Mouse (Mus musculus): ENCODE measurements at regions not wholly inside any gene's neighbourhood (a gene's known extent, or its start where the extent isn't known, plus 50 kb on each side); places are given as distances from the start of the nearest gene placed in this dataset.

DNA sequence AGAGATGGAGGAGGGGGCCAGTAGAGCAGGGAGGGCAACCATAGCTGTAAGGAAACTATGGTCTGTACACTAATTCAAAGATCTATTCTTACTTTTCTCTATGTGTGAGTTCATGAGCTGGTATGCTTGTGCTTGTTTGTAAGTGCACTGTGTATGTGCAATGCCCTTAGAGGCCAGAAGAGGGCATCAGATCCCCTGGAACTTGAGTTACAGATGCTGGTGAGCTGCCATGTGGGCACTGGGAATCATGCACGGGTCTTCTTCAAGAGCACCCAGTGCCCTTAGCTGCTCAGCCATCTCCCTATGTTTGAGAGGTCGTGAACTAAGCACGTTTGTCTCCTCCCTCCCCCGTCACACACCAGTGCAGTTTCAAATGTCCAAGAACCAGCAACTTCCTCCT is 68.9 kb downstream of the Tbx3 start:
- Histone ChIP-seq H3K36me3 (ENCODE audit: insufficient read depth, low read length) (no peaks in the 10 kb centered on the region), H3K9me3 (ENCODE audit: low read length) (no peaks in the 10 kb centered on the region; the same call in 1 of the 2 replicates), H3K27ac (no peak overlapping the region), H3K27me3 (ENCODE audit: insufficient read depth, low read length) (no peaks in the 10 kb centered on the region), H3K4me2 (ENCODE audit: low read depth, low read length) (no peak overlapping the region), H3K4me3 (ENCODE audit: low read length) (no peak overlapping the region), H3K4me1 (ENCODE audit: insufficient read depth, low read length) (no peaks in the 10 kb centered on the region), H3K9ac (replicated peaks; ENCODE audit: low read length) (no peak overlapping the region)
- DNase-seq (ENCODE audit: low spot score) (no peak), ATAC-seq (no peak)
- WGBS = 81% methylated on average over 4 of the region's 4 CpGs
- TF ChIP-seq CTCF (IDR thresholded peaks at IDR 0.05; ENCODE audit: low read depth) = no peak

- H3K9me3 ChIP-seq (ENCODE audit: low read length) = no peaks in the 10 kb centered on the region
- no peak overlapping the region for H3K4me3 ChIP-seq (ENCODE audit: low read length)
- ATAC-seq (peak; percentile 66; the same call in 1 of the 2 replicates), DNase-seq (ENCODE audit: low spot score) (peak; percentile 92)
- WGBS = 4% methylated on average over 6 of the region's 6 CpGs
- no peaks in the 10 kb centered on the region for H3K4me1 ChIP-seq (ENCODE audit: insufficient read depth, low read length)
- no peak overlapping the region for H3K9ac ChIP-seq (replicated peaks; ENCODE audit: low read length)
- TF ChIP-seq CTCF (IDR thresholded peaks at IDR 0.05; ENCODE audit: low read depth) = peak; percentile 95
- no peak overlapping the region for H3K27ac ChIP-seq
- H3K4me2 ChIP-seq (ENCODE audit: low read depth, low read length) = no peak overlapping the region
- H3K36me3 ChIP-seq (ENCODE audit: insufficient read depth, low read length) = no peaks in the 10 kb centered on the region
- no peaks in the 10 kb centered on the region for H3K27me3 ChIP-seq (ENCODE audit: insufficient read depth, low read length)
Measured at GRCm38 (mm10) chr5:119741116-119741515, 70.6 kb downstream of the Tbx3 start.

DNA sequence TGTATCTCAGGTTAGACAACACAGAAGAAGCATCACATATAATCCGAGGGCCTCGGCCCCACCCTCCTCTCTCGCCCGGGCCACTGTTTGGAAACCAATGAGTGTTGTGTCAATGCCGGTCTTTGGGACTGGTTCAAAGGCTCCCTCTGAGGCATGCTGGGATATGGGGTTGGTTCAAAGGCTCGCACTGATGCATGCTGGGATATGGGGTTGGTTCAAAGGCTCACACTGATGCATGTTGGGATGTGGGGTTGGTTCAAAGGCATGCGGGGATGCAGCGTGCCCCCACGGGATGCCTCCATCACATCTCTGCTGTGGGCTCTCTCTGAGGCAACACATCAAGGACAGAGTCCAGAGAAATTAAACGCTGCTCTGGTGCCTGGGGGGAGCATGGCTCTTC is 73.3 kb downstream of the Tbx3 start:
- H3K4me3 ChIP-seq (ENCODE audit: low read length) = no peak overlapping the region
- TF ChIP-seq CTCF (IDR thresholded peaks at IDR 0.05; ENCODE audit: low read depth) = no peak
- no peaks in the 10 kb centered on the region for H3K36me3 ChIP-seq (ENCODE audit: insufficient read depth, low read length)

DNA sequence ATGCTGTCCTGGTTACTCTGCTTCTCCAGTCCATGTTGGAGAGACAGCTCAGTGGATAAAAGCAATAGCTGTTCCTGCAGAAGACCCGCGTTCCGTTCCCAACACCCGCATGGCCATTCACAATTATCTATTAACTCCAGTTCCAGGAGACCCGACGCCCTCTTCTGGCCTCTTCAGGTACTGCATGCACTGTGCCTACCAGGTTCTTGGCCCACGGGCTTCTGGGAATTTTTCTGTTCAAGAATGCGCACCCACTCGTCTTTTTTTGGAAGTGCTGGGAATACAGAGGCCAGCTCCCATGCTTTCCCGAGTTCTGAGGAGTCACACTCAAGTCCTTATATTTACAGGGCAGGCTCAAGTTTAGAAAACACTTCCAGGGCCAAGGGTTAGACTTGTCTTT is 76.6 kb downstream of the Tbx3 start:
- peak; percentile 49 for TF ChIP-seq CTCF (IDR thresholded peaks at IDR 0.05; ENCODE audit: low read depth)
- H3K27ac ChIP-seq = no peak overlapping the region
- H3K36me3 ChIP-seq (ENCODE audit: insufficient read depth, low read length) = no peaks in the 10 kb centered on the region
- DNase-seq (ENCODE audit: low spot score) = no peak
- ATAC-seq = no peak
- no peak overlapping the region for H3K4me3 ChIP-seq (ENCODE audit: low read length)
- no peak overlapping the region for H3K9ac ChIP-seq (replicated peaks; ENCODE audit: low read length)
- H3K4me2 ChIP-seq (ENCODE audit: low read depth, low read length) = no peak overlapping the region
- H3K9me3 ChIP-seq (ENCODE audit: low read length) = no peaks in the 10 kb centered on the region
- peaks cover 29% of the 10 kb centered on the region for H3K27me3 ChIP-seq (ENCODE audit: insufficient read depth, low read length)
- no peaks in the 10 kb centered on the region; the same call in 1 of the 2 replicates for H3K4me1 ChIP-seq (ENCODE audit: insufficient read depth, low read length)
- 69% methylated on average over 10 of the region's 10 CpGs for WGBS

More for the DNA sequence above, 73.3 kb downstream of the Tbx3 start:
- Histone ChIP-seq H3K27ac (no peak overlapping the region), H3K27me3 (ENCODE audit: insufficient read depth, low read length) (peaks cover 19% of the 10 kb centered on the region), H3K4me2 (ENCODE audit: low read depth, low read length) (no peak overlapping the region), H3K9me3 (ENCODE audit: low read length) (no peaks in the 10 kb centered on the region), H3K4me1 (ENCODE audit: insufficient read depth, low read length) (no peaks in the 10 kb centered on the region; the same call in 1 of the 2 replicates), H3K9ac (replicated peaks; ENCODE audit: low read length) (no peak overlapping the region)
- WGBS = 84% methylated on average over 10 of the region's 10 CpGs
- DNase-seq (ENCODE audit: low spot score) (no peak), ATAC-seq (no peak)

GRCm38 (mm10) chr5:119748667-119749066 is 78.2 kb downstream of the Tbx3 start:
- Histone ChIP-seq H3K36me3 (ENCODE audit: insufficient read depth, low read length) (no peaks in the 10 kb centered on the region), H3K27me3 (ENCODE audit: insufficient read depth, low read length) (peaks cover 29% of the 10 kb centered on the region), H3K9me3 (ENCODE audit: low read length) (no peaks in the 10 kb centered on the region), H3K4me2 (ENCODE audit: low read depth, low read length) (peak overlapping the region; percentile 40), H3K4me3 (ENCODE audit: low read length) (peak overlapping the region; percentile 18; the same call in 1 of the 2 replicates), H3K9ac (replicated peaks; ENCODE audit: low read length) (no peak overlapping the region), H3K27ac (no peak overlapping the region), H3K4me1 (ENCODE audit: insufficient read depth, low read length) (no peaks in the 10 kb centered on the region; the same call in 1 of the 2 replicates)
- ATAC-seq (no peak), DNase-seq (ENCODE audit: low spot score) (no peak)
- no peak for TF ChIP-seq CTCF (IDR thresholded peaks at IDR 0.05; ENCODE audit: low read depth)
- 2% methylated on average over 21 of the region's 21 CpGs for WGBS

- Histone ChIP-seq H3K36me3 (ENCODE audit: insufficient read depth, low read length) (no peaks in the 10 kb centered on the region), H3K4me1 (ENCODE audit: insufficient read depth, low read length) (no peaks in the 10 kb centered on the region; the same call in 1 of the 2 replicates), H3K27ac (no peak overlapping the region), H3K9ac (replicated peaks; ENCODE audit: low read length) (no peak overlapping the region), H3K27me3 (ENCODE audit: insufficient read depth, low read length) (peaks cover 29% of the 10 kb centered on the region), H3K9me3 (ENCODE audit: low read length) (no peaks in the 10 kb centered on the region), H3K4me2 (ENCODE audit: low read depth, low read length) (no peak overlapping the region), H3K4me3 (ENCODE audit: low read length) (no peak overlapping the region)
- no peak for TF ChIP-seq CTCF (IDR thresholded peaks at IDR 0.05; ENCODE audit: low read depth)
- ATAC-seq = no peak
- no peak for DNase-seq (ENCODE audit: low spot score)
- 9% methylated on average over 13 of the region's 17 CpGs for WGBS
Measured at GRCm38 (mm10) chr5:119749153-119749552, 78.7 kb downstream of the Tbx3 start.

GRCm38 (mm10) chr5:119755782-119756181 is 76.7 kb upstream of the Tbx5 start:
- ATAC-seq = no peak
- TF ChIP-seq CTCF (IDR thresholded peaks at IDR 0.05; ENCODE audit: low read depth) = no peak
- Histone ChIP-seq H3K9me3 (ENCODE audit: low read length) (no peaks in the 10 kb centered on the region), H3K27ac (no peak overlapping the region), H3K36me3 (ENCODE audit: insufficient read depth, low read length) (no peaks in the 10 kb centered on the region), H3K4me1 (ENCODE audit: insufficient read depth, low read length) (no peaks in the 10 kb centered on the region), H3K4me3 (ENCODE audit: low read length) (no peak overlapping the region), H3K9ac (replicated peaks; ENCODE audit: low read length) (no peak overlapping the region), H3K27me3 (ENCODE audit: insufficient read depth, low read length) (no peaks in the 10 kb centered on the region), H3K4me2 (ENCODE audit: low read depth, low read length) (no peak overlapping the region)
- WGBS = 61% methylated on average over 9 of the region's 9 CpGs
- no peak for DNase-seq (ENCODE audit: low spot score)
